Mouse (Mus musculus): ENCODE measurements around the gene Mmab. TPM values are rescaled to one million over a fixed set of nuclear protein-coding genes. Genes with fewer than 3 reads are reported as not detected.

Gene Mmab
- polyA plus RNA-seq, 1 experiment from 2014 or later = 19.7 TPM

GRCm38 (mm10) chr5:114428621-114429020, 15.2 kb downstream of the Mmab start:
- Histone ChIP-seq H3K27me3 (no peaks in the 10 kb centered on the region), H3K27ac (no peak overlapping the region), H3K4me1 (replicated peaks) (no peaks in the 10 kb centered on the region), H3K9ac (no peak overlapping the region), H3K4me3 (no peak overlapping the region), H3K9me3 (replicated peaks) (no peaks in the 10 kb centered on the region), H3K36me3 (no peaks in the 10 kb centered on the region), H3K4me2 (no peak overlapping the region)
- no peak for ATAC-seq (replicated peaks; ENCODE audit: insufficient number of reproducible peaks, insufficient read depth, low FRiP score, low read depth)
- 72% methylated on average over 18 of the region's 18 CpGs for WGBS

GRCm38 (mm10) chr5:114426732-114427131, 17.1 kb downstream of the Mmab start:
- no peaks in the 10 kb centered on the region for H3K9me3 ChIP-seq (replicated peaks)
- ATAC-seq (replicated peaks; ENCODE audit: insufficient number of reproducible peaks, insufficient read depth, low FRiP score, low read depth) = no peak
- no peaks in the 10 kb centered on the region for H3K36me3 ChIP-seq
- H3K4me3 ChIP-seq = no peak overlapping the region
- no peaks in the 10 kb centered on the region for H3K27me3 ChIP-seq
- no peak overlapping the region for H3K27ac ChIP-seq
- no peak overlapping the region for H3K4me2 ChIP-seq
- 75% methylated on average over 6 of the region's 6 CpGs for WGBS
- peaks cover 10% of the 10 kb centered on the region; the same call in 1 of the 2 replicates for H3K4me1 ChIP-seq (replicated peaks)
- H3K9ac ChIP-seq = no peak overlapping the region

GRCm38 (mm10) chr5:114423961-114424360, 19.9 kb downstream of the Mmab start:
- no peak for ATAC-seq (replicated peaks; ENCODE audit: insufficient number of reproducible peaks, insufficient read depth, low FRiP score, low read depth)

GRCm38 (mm10) chr5:114422591-114422990, 21.3 kb downstream of the Mmab start:
- Histone ChIP-seq H3K36me3 (peaks cover 30% of the 10 kb centered on the region), H3K4me1 (replicated peaks) (peaks cover 12% of the 10 kb centered on the region; the same call in 1 of the 2 replicates), H3K4me2 (no peak overlapping the region), H3K27ac (no peak overlapping the region), H3K4me3 (no peak overlapping the region), H3K9me3 (replicated peaks) (no peaks in the 10 kb centered on the region), H3K9ac (no peak overlapping the region), H3K27me3 (no peaks in the 10 kb centered on the region)
- 21% methylated on average over 5 of the region's 5 CpGs for WGBS
- no peak for ATAC-seq (replicated peaks; ENCODE audit: insufficient number of reproducible peaks, insufficient read depth, low FRiP score, low read depth)

More at GRCm38 (mm10) chr5:114423961-114424360, 19.9 kb downstream of the Mmab start:
- no peak overlapping the region for H3K4me2 ChIP-seq
- no peak overlapping the region for H3K4me3 ChIP-seq
- no peaks in the 10 kb centered on the region for H3K27me3 ChIP-seq
- peaks cover 18% of the 10 kb centered on the region for H3K36me3 ChIP-seq
- peaks cover 12% of the 10 kb centered on the region; the same call in 1 of the 2 replicates for H3K4me1 ChIP-seq (replicated peaks)
- WGBS = 84% methylated on average over 5 of the region's 5 CpGs
- H3K9me3 ChIP-seq (replicated peaks) = no peaks in the 10 kb centered on the region
- H3K27ac ChIP-seq = no peak overlapping the region
- no peak overlapping the region for H3K9ac ChIP-seq

GRCm38 (mm10) chr5:114421561-114422298, 22.1 kb downstream of the Mmab start:
- Histone ChIP-seq H3K27ac (no peak overlapping the region), H3K9ac (no peak overlapping the region), H3K9me3 (replicated peaks) (no peaks in the 10 kb centered on the region), H3K27me3 (no peaks in the 10 kb centered on the region), H3K4me3 (no peak overlapping the region), H3K36me3 (peaks cover 34% of the 10 kb centered on the region), H3K4me1 (replicated peaks) (peaks cover 12% of the 10 kb centered on the region; the same call in 1 of the 2 replicates), H3K4me2 (no peak overlapping the region)
- WGBS = 57% methylated on average over 11 of the region's 11 CpGs
- ATAC-seq (replicated peaks; ENCODE audit: insufficient number of reproducible peaks, insufficient read depth, low FRiP score, low read depth) = no peak

GRCm38 (mm10) chr5:114418541-114418940, 25.3 kb downstream of the Mmab start:
- 83% methylated on average over 8 of the region's 8 CpGs for WGBS
- Histone ChIP-seq H3K4me3 (no peak overlapping the region), H3K9ac (no peak overlapping the region), H3K36me3 (peaks cover 60% of the 10 kb centered on the region), H3K4me1 (replicated peaks) (peaks cover 17% of the 10 kb centered on the region), H3K4me2 (no peak overlapping the region), H3K27ac (no peak overlapping the region), H3K27me3 (no peaks in the 10 kb centered on the region), H3K9me3 (replicated peaks) (no peaks in the 10 kb centered on the region)
- no peak for ATAC-seq (replicated peaks; ENCODE audit: insufficient number of reproducible peaks, insufficient read depth, low FRiP score, low read depth)

GRCm38 (mm10) chr5:114416855-114417254, 27.0 kb downstream of the Mmab start:
- H3K9ac ChIP-seq = no peak overlapping the region
- 62% methylated on average over 8 of the region's 8 CpGs for WGBS

GRCm38 (mm10) chr5:114415606-114416005, 28.3 kb downstream of the Mmab start:
- no peaks in the 10 kb centered on the region for H3K9me3 ChIP-seq (replicated peaks)
- H3K27ac ChIP-seq = no peak overlapping the region
- no peaks in the 10 kb centered on the region for H3K27me3 ChIP-seq
- H3K4me1 ChIP-seq (replicated peaks) = peaks cover 14% of the 10 kb centered on the region
- H3K4me2 ChIP-seq = no peak overlapping the region
- no peak overlapping the region for H3K4me3 ChIP-seq
- ATAC-seq (replicated peaks; ENCODE audit: insufficient number of reproducible peaks, insufficient read depth, low FRiP score, low read depth) = no peak
- peaks cover 83% of the 10 kb centered on the region for H3K36me3 ChIP-seq
- no peak overlapping the region for H3K9ac ChIP-seq
- 91% methylated on average over 5 of the region's 5 CpGs for WGBS

More at GRCm38 (mm10) chr5:114416855-114417254, 27.0 kb downstream of the Mmab start:
- H3K27me3 ChIP-seq = no peaks in the 10 kb centered on the region
- ATAC-seq (replicated peaks; ENCODE audit: insufficient number of reproducible peaks, insufficient read depth, low FRiP score, low read depth) = no peak
- no peak overlapping the region for H3K4me2 ChIP-seq
- H3K9me3 ChIP-seq (replicated peaks) = no peaks in the 10 kb centered on the region
- H3K36me3 ChIP-seq = peaks cover 72% of the 10 kb centered on the region
- H3K4me1 ChIP-seq (replicated peaks) = peaks cover 18% of the 10 kb centered on the region
- no peak overlapping the region for H3K27ac ChIP-seq
- no peak overlapping the region for H3K4me3 ChIP-seq

GRCm38 (mm10) chr5:114413067-114413735, 30.7 kb downstream of the Mmab start:
- no peak overlapping the region for H3K9ac ChIP-seq
- no peak overlapping the region for H3K4me3 ChIP-seq
- H3K36me3 ChIP-seq = peaks cover 84% of the 10 kb centered on the region
- WGBS = 38% methylated on average over 16 of the region's 16 CpGs
- H3K27me3 ChIP-seq = no peaks in the 10 kb centered on the region
- peaks cover 14% of the 10 kb centered on the region for H3K4me1 ChIP-seq (replicated peaks)
- peak; percentile 24; the same call in 1 of the 2 replicates for ATAC-seq (replicated peaks; ENCODE audit: insufficient number of reproducible peaks, insufficient read depth, low FRiP score, low read depth)
- H3K27ac ChIP-seq = peak overlapping the region; percentile 35; the same call in 1 of the 2 replicates
- no peaks in the 10 kb centered on the region for H3K9me3 ChIP-seq (replicated peaks)
- H3K4me2 ChIP-seq = no peak overlapping the region

GRCm38 (mm10) chr5:114412361-114412998, 31.4 kb downstream of the Mmab start:
- H3K36me3 ChIP-seq = peaks cover 86% of the 10 kb centered on the region
- H3K4me3 ChIP-seq = no peak overlapping the region
- H3K27ac ChIP-seq = no peak overlapping the region
- H3K4me2 ChIP-seq = no peak overlapping the region
- H3K4me1 ChIP-seq (replicated peaks) = peaks cover 14% of the 10 kb centered on the region
- ATAC-seq (replicated peaks; ENCODE audit: insufficient number of reproducible peaks, insufficient read depth, low FRiP score, low read depth) = no peak
- WGBS = 59% methylated on average over 23 of the region's 23 CpGs
- no peaks in the 10 kb centered on the region for H3K27me3 ChIP-seq
- no peak overlapping the region for H3K9ac ChIP-seq
- no peaks in the 10 kb centered on the region for H3K9me3 ChIP-seq (replicated peaks)

- Histone ChIP-seq H3K9me3 (replicated peaks) (no peaks in the 10 kb centered on the region), H3K4me2 (no peak overlapping the region), H3K36me3 (peaks cover 90% of the 10 kb centered on the region), H3K27me3 (no peaks in the 10 kb centered on the region), H3K4me3 (no peak overlapping the region), H3K4me1 (replicated peaks) (peaks cover 14% of the 10 kb centered on the region), H3K27ac (no peak overlapping the region), H3K9ac (no peak overlapping the region)
- no peak for ATAC-seq (replicated peaks; ENCODE audit: insufficient number of reproducible peaks, insufficient read depth, low FRiP score, low read depth)
- WGBS = 88% methylated on average over 13 of the region's 13 CpGs
Measured at GRCm38 (mm10) chr5:114410429-114410828, 33.4 kb downstream of the Mmab start.

Data from heart, embryonic 15.5 days (tissue).